Mouse (Mus musculus) left cerebral cortex, adult 11 months (tissue): ENCODE measurements around the gene Snrpg.
A peak's percentile ranks its signal among the peaks of the same experiment; 100 is the strongest.
"Not testable (repeated sequence)": the region's sequence is repeated elsewhere in the genome, so short reads cannot be mapped to it uniquely, and the experiment has no call there.

Experiments used
- DNase-seq: peaks from one replicate; pipeline ENCODE4 v3.0.0; 2022; ENCODE audit warnings: low spot score

The Snrpg gene

DNA sequence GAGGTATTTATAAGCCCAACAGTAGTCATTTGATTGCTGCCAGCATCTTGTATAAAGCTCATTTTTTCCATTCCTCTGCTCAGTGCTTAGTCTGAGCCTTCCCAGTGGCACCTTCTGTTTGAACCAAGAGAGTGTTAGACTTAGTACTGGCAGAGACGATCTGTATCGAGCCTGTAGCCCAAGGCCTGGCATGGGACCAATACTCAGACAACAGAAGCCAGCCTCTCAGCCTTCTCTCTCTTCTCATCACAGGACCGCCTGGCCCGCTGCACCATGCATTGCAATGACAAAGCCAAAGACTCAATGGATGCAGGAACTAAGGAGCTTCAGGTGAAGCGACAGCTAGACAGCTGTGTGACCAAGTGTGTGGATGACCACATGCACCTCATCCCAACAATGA is 2.6 kb upstream of the Snrpg start:
- no peak for DNase-seq

DNA sequence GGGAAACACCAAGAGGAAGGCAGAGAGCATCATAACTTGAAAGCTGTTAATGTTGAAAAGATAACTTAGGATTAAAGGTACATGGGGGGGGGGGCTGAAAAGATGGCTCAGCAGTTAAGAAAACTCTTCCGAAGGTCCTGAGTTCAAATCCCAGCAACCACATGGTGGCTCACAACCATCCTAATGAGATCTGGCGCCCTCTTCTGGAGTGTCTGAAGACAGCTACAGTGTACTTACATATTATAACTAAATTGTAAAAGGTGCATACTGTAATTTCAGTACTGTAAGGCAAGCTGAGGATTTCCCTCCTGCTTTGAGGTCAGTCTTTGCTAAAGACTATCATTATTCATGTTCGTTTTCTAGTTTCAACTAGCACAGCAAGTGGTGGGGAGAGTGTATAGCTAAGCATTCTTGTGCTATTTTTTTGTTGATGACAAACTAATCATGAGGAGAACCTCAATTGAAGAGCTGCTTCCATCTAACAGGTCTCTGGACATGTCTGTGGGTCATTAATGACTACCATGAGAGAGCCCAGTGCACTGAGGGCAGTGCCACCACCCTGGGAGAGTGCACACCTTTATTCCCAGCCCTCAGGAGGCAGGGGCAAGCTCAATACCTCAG is 901 bp upstream of the Snrpg start:
- no peak for DNase-seq

DNA sequence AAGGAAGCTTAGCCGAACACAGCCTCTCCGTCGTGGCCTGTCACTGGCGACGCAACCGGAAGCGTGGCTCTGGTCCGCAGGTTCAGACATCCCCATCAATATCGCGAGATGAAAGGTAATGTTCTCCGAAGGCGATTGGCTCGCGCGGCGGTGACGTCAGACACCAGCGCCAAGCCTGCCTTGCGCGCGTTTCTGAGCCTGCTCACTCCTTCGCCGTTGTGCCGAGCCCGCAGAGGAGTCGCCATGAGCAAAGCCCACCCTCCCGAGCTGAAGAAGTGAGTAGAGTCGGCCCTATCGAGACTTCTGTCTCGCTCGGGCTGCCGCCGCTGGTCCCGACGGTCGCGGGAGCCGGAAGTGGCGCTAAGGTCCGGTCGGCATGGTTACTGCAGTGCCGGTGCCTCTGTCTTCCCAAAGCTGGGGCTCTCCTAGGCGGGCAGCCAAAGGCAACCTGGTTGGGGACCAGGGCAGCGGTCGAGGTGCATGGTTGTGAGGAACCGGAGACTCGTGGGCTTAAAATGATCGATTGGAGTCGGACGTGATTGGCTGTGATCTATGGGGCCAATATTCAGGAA is 322 bp downstream of the Snrpg start:
- DNase-seq = peak; percentile 94

DNA sequence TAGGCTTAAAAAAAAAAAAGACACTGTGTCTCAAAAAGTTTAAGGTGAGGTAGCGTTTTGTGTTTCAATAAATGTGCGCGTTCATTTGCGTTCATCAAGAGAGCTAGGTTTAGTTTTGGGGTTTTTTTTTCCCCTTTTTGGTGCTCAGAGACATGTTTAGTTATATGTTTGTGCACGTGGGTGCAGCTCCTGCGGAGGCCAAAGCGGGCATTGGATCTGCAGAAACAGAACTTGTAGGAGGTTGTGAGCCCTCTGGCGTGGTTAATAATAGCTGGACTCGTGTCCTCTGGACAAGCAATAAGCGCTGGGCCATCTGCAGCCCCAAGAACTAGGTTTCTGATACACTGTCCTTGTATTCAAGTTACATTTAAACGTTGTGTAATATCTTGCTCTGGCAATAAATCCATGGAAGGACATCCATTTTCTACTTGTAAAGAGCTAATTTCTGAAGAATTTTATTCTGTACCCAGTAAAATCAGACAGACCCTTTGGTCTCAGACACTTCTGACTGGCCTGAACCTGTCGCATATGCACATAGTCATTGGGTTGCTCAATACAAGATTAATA is 929 bp downstream of the Snrpg start:
- DNase-seq = no peak

DNA sequence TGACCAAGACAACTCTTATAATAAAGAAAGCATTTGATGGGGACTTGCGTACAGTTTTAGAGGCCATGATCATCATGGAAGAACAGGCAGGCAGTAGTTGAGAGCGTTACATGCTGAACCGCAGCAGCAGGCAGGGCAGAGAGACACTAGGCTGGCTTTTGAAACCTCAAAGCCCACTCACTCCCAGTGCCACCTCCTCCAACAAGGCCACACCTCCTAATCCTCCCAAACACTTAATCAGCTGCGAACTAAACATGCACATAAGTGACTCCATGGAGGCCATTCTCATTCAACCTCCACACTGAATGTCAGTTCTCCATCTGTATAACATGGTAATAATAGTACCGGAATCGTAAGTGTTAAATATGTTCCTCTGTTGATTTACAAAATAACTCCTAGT is 2.5 kb downstream of the Snrpg start:
- DNase-seq = no peak

DNA sequence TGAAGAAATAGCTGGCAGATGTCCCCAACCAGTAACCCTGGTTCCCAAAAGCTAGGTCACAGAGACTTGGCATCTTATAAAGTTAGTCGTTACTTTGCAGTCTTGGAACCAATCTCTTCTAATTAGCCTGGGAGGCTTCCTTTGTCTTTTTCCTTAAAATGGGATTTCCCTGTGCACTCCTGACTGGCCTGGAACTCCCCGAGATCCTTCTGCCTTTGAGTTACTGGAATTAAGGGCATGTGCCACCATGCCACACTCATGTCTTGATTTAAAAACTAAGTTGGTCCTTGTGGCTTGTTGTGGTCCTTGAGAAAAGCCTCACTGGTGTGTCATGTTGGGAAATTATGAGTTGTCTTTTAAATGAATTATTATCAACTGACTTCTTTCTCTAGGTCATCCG is 7.2 kb downstream of the Snrpg start:
- no peak for DNase-seq

DNA sequence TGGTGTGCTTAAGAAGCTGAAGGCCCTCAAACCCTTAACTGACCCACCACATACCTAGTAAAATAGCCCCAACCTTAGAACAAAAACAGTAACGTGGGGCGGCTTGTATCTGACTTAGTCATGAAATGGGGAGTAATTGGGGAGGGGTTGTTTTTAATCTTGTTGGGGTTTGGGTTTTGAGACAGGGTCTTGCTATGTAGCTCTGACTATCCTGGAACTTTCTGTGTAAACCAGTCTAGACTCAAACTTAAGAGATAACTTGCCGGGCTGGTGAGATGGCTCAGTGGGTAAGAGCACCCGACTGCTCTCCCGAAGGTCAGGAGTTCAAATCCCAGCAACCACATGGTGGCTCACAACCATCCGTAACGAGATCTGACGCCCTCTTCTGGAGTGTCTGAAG is 9.0 kb downstream of the Snrpg start:
- not testable (repeated sequence) for DNase-seq

DNA sequence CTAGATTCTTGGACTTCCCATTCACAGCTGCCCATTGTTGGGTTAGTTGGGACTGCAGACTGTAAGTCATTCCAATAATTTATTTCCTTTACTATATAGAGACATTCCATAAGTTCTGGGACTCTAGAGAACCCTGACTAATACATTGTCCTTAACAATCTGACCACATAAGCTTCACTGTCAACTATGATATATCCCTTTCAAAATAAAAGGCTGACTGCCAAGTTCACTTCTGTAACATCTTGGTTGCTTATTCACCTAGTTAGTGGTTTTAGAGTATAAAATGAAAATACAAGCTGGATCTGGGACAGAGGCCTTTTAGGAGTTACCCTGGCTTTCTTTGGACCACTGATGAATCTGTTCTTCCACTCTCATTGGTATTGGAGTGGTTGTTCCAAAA is 11.4 kb downstream of the Snrpg start:
- DNase-seq = no peak

DNA sequence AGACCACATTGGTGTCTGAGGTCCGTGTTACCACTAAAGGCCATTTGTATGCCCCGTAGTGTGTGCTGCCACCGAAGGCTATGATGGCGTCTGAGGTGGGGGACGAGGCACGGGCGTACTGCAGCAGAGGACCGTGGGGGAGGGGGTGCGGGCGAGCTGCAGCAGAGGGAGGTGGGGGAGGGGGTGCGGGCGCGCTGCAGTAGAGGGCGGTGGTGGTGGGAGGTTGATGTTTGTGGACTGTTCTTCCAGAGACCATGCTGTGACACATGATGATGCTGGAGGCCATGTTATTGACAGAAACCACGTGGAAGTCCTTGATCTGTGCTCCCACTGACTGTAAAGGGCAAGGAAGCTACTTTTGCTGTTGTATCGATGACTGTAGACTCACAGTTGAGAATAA is 12.3 kb downstream of the Snrpg start:
- DNase-seq = no peak

DNA sequence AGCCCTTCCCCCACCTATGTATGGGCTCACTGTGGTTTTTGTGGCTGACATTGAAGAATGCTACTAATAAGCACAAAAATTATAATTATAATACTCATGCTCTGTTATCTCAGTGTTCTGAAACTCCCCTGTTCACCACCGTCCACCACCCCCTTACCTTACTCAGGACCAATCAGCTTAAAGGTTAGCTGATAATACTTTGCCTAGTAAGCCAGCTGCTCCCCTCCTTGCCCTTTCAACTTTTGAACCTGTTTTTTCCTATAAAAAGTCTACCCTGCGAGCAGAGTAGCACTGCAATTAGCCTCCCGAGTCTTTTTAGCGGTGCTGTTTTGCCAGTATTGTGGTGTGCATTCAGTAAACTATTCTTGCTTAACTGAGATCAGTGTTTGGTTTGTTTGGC is 13.6 kb downstream of the Snrpg start:
- DNase-seq = no peak

DNA sequence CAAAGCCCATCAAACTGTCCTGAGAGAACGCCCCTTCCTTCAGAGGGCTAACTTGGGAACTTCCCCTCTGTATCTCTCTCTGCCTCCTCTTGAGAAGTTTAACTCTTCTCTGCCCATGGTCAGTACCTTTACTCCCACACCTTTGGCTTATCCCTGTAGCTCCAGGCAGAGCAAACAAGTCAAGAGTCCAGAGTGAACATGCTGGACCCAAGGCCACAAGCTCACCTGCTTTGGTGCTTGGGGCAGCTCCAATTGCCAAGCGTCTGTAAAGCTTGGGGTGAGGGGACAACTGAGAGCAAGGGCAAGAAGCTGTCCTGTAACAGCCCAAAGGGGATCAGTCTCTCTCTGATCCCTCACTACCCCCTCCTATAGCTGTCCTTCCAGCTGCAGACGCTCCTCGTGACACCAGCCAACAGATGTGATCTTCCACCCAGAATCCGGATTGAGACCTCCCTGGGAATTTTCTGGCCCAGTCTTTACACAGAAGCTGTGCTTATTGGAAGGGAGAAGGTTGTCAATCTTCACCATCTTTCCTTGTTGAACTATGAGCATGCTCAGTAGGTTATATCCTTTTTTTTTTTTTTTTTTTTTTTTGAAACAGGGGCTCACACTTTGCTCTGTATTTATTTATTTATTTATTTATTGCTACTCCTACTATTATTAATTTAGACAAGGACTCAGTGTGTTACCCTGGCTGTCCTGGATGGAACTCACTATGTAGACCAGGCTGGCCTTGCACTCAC is 14.4 kb downstream of the Snrpg start:
- DNase-seq = no peak

DNA sequence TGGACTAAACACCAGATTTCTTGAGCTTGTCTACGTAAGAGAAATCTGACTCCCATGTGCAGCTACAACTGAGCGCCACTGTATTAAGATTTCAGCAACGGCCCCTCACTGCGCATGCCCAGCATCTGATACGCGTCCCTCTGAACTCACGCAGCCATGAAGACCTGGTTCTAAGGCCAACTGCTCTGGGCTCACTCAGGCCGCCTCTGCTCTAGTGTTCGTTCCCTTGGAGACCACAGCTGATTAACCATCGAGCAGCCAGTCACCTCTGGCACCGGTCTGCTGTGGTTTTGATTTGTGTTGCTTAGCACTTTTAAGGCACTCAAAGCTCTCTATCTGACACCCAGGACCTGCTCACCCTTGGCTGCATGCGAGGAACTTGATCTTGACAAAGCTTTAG is 16.2 kb downstream of the Snrpg start:
- no peak for DNase-seq

DNA sequence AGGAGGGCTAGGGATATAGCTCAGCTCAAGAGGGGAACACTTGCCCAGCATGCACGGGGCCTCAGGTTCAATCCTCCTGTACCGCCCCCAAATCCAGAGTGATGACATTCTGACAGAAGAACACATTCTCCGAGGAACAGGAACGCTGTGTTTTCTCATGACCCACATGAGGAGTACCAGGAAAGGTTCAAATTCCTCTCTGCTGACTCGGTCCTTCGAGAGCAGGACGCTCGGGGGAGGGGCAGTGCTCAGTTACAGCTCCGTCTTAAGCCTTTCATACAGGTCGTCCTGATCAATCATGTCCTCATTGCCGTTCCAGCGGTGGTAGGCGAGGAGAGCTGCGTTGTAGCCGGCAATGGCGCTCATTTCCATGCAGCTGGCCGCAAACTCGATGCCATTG is 17.4 kb downstream of the Snrpg start:
- no peak for DNase-seq

DNA sequence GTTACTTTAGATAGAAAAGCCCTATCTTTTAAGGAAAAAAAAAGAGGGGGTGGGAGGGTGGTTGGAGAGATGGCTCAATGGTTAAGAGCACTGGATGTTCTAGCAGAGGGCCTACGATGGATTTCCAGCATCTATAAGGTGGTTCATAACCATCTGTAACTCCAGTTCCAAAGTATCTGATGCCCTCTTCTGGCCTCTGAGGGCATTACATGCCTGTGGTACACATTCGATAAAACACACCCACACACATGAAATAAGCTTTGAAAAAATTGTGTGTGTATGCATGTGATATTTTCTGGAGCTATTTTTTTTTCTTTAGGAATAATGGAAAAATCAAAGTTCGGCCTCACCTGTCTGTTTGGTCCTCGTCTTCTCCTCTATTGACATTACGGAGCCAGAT is 20.2 kb downstream of the Snrpg start:
- DNase-seq = no peak

DNA sequence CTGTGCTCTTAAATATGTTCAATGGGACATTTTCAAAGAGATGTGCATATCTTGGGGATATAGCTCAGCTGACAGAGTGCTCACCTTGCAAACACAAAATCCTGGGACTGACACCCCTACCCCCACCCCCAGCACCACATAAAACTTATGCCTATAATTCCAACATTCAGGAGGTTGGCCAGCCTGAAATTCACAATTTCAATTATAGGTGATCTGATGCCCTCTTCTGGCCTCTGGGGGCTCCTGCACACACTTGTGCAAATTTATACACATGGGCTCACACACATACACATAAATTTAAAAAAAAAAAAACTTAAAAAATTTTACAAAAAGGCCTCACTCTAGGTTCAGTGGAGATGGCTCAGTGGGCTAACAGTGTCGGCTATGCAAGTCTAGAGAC is 22.1 kb downstream of the Snrpg start:
- no peak for DNase-seq

DNA sequence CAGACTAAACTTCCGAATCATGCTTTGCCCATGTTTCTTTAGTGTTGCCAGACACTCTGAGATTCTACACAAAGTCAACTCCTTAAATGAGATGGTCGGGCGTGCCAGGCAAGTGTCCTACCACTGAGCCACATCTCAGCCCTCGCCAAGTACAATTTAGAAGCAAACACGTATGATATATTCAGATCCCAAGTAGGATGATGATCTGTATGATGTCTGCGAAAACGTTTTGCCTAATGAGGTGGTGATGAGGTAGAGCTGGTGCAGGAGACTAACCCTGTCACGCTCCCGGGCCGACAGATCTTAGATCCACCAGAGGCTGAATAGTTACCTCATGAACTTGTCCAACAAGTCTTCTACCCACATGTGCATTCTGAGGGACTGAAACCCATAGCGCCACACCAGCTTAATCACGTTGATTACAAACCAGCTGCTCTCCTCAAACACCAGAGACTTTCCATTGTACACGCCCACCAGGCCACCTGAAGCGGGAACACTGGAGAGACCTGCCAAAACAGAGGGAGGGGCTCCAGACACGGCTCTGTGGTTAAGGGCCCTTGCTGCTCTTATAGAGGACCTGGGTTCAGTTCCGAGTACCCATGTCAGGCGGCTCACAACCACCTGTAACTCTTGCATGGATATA is 23.1 kb downstream of the Snrpg start:
- DNase-seq = no peak

DNA sequence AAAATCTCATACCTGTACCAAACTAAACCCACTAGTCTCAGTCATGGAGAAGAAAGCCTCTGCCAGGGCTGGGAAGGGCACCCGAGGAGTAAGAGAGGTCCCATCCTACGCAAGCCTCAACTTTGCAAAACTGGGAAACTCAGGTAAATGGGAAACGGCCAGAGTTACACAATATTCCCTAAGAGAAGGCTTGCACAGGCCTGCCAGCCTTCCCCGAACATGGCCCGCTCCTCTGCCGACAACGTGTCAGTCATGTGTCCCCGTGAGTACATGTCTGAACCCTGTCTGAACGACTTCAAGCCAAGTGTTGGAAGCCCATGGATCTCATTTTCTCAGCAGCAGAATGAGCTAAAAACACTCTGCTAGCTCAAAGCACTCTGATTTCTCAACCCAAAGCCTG is 23.9 kb downstream of the Snrpg start:
- no peak for DNase-seq

DNA sequence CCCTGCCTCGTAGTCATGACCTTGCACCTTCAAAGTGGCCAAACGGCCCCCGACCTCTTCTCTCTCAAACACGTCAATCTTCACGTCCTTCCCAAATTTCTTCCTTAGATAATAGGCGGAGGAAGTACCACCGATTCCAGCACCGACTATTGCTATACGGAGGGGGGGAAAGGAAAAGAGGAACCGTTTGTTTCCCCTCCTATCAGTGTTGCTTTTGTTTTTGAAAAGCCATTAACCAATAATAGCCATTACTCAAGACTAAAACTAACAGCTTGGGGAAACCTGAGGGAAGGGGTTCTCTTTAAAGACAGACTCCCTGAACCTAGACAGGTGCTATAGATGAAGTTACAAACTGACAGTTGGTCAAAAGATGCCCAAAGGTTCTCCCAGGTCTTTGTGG is 24.9 kb downstream of the Snrpg start:
- DNase-seq = no peak

DNA sequence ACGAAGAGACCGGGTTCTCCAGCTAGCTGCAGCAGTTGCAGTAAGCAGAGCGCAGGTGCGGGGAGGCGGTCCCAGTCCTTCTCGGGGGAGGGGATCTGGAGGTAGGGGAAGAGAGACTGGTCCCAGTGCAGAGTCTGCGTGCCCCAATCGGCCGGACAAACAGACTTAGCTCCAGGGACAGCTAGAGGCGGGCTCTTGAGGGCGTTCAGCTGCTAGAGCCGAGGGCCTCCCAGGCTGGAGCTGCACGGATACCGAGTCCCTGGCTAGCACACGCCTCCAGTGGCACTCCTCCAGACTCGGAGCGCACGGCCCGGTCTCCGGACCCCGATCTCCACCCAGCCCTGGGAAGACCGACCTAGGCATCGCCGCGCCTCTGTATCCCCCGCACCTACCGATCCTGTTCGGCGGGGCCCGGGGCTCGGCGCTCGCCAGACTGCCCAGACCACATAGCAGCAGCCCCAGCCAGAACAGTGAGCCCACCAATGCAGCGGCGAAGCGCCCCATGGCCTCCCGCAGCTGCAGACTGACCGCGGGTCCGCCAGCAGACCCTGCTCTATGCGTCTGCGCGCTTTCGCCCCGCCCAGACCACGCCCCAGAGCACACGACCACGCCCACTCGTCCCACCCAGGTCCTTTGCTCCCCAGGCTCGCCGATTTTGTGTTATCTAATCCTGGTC is 25.6 kb downstream of the Snrpg start, which contains the start of gene Pcyox1:
TSS of gene Pcyox1 (minus strand) at position 574 of the 676 bp plus-strand sequence.
- DNase-seq = peak; percentile 76

DNA sequence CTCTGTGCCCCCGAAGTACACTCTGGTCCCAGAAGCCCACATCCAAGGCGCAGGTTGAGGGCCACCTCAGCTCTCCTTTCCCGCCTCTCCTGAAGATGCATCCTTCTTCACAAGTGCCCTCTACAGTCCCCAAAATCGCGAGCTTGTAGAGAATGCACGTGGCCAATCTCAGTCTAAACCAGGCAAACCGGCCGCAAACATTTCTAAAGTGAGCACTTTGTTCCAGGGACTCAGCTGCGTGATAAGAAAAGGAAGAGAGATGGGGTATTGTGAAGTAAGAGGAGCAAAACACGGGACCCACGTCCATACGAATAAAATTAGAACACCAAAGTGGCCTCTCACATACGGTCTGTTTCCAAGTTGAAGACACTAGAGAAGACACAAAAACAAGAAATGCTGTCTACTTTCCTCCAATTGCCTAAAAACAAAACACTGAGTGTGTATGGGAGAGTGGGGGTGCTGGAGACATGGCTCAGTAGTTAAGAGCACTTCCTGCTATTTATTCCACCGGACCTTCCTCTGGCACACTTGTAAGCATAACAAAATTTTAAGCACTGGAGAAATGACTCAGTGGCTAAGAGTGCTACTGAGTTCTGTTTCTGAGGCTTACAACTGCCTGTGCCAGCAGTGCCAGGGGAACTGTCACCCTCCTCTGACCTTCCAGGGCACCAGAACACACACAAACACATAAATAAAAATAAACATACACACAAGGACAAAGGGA is 26.3 kb downstream of the Snrpg start:
- no peak for DNase-seq

DNA sequence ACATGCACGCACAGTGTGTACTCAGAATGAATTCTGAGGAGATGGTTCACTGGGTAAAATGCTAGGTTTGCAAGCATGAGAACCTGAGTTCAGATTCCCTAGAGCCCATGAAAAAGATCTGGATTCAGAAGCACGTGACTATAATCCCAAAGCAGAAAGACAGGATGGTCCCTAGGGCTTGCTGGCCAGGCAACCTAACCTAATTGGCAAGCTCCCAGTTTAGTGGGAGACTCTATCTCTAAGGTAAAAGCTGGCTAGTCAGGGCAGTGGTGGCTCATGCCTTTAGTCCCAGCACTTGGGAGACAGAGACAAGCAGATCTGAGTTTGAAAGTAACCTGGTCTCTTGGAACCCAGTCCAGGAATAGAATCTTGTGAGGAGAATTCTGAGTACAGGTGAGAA is 27.9 kb downstream of the Snrpg start:
- no peak for DNase-seq

DNA sequence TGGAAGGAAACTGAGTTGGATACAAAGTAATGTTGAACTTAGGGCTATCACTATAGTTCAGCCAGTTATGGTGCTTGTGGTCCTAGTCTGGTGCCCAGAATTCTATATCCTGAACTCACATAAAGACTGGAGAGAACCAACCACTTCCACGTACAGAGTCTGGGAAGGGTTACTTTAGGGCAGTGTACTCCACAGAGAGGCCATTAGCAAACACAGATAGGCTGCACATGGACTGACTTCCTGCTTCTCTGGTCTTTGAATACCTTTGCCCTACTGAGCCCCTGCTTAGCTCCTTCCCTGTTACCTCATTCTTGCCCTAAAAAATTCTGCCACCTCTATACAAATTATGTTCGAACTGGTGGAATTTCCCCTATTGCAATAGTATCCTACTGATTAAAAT is 28.9 kb downstream of the Snrpg start:
- DNase-seq = no peak
